Mouse (Mus musculus) adrenal gland, postnatal 4 days (tissue): ENCODE measurements around the gene Erc2. TPM values are rescaled to one million over a fixed set of nuclear protein-coding genes. Genes with fewer than 3 reads are reported as not detected.
"Not testable (repeated sequence)": the region's sequence is repeated elsewhere in the genome, so short reads cannot be mapped to it uniquely, and the experiment has no call there.

ENCODE experiments used
- DNase-seq, 2 experiments: peaks; one replicate each; pipeline ENCODE4 v3.0.0; 2021 to 2022; ENCODE audit warnings: low spot score in 2 of 2, mixed read lengths in 2 of 2
- total RNA-seq, 2 experiments: library from RNA; stranded (reverse); gene quantifications; 2 replicates each; pipeline ENCODE4 v1.2.3; 2021

The Erc2 gene
- total RNA-seq, 2 experiments from 2014 or later, result 16.9 to 17.7 TPM

DNA sequence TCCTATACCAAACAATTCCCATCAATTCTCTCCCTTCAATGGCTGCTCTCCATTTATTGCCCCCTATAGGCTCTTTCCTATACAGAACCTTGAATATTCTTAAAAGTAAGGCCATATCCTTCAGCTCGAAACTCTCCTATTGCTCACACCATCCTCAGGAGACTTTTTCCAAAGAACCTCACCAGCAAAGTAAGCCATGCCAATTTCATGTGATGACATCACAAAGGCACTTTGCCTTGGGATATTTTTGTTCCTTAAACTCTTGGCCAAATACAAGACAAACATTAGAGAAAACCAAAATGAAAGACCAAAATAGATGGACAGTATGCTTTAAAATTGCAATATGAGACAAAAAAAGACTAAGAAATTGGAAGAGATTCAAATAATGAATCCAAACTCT lies 204.6 kb downstream of the Erc2 start:
- DNase-seq, result no peak

DNA sequence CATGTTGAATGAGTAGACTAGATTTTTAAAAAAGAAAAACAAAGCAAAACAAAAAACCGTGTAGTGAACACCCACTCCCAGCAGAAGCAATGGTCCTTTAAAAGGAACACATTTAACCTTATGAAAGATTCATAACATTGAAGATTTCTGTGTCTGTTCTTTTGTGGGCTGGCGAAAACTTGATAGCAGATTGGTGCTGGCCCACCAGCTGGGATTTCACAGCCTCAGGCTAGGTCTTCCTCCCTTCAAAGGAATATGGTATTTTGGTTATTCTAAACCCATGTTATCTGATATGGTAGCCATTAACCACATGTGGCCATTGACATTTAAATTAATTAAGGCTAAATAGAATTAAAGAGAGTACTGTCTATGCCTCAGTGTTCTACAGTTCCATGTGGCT lies 205.9 kb downstream of the Erc2 start:
- DNase-seq, result no peak

DNA sequence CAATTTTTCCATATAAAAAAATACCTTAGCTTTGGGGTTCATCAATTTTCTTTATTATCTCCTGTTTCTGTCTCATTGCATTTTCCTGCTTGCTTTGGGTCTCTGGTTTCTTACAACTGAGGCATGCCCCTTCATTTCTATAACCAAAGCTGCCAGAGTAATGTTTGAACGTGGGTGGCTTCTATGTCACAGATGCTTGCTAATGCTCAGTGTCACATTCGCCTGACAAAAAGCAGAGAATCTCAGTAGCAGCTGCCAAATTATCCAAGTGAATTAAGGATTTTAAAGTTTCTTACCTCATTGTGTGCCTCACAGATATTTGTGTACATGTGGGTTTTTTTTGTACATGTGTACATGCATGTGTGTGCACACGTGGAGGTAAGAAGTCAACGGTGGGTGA lies 210.0 kb downstream of the Erc2 start:
- DNase-seq, result no peak

DNA sequence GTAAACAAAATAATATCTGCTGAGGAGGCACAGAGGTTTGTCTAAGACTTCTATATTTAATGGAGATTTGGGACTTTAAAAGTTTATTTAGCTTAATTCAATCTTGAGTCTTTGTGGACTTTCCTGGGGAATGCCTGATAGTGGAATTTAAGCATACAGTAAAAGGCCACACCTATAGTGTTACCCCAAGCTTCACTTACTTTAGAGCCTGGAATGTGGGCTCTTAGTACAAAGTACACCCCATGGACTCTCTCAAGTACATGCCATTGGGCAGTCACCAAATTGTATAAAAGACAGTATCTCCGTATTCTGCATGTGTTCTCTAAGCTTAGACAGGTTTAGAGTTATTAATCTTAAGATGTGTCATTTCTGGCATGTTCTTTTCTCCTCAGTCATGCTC lies 213.1 kb downstream of the Erc2 start:
- no peak for DNase-seq

DNA sequence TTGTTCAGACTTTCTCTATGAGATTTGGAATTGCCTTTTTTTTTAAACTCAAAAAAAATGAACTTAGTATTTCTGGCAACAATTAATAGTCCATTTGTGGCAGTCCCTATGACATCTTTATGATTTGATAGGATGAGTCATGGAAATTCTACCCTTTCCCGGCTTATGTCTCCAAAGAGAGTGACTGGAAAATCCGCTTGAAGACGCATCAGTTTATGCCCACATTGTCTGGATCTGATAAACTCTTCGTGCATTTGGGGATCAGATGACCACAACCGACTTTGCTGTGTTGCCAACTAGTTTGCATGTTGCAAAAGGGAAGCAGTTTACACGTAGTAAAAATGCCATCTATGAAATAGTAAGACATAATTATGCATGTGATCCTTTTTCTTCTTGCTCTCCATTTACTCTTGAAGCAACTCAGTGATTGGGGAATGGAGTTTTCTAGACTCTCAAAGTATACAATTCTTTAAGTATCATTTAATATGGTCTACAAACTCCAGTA lies 215.4 kb downstream of the Erc2 start:
- DNase-seq, result no peak

DNA sequence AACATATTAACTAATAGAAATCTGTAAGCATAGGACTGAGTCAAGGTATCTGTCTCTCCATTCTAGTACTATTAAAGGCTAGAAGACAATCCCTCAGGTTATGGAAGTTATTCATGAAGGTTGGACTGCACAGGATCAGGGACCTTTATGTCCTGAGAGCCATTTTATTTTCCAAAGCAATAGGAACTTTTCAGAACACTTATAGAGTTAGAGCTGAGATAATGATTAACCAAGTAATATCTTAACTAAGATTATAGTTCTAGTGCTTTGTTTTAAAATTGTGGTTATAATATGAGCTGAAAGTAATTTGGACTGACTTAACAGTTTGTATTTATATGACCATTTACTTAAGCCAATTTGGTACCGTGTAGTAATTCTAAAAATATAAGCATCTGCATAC lies 217.9 kb downstream of the Erc2 start:
- no peak for DNase-seq

DNA sequence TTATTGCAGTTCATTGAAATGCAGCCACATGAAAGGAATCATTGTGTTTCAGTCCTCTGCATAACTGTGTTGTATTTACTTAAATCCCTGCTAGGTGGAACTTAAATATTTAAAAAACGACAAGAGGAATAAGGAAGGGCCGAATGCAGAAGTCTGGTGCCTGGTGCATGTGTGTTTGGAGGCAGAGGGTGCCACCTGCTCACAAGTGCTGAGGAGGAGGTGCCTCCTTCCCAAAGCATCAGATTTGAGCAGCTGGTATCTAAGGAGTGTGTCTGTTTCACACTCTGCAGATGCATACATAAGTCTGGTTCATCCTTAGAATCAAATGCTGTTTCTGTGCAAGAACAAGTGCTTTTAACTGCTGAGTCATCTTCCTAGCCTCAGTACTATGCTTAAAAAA lies 224.6 kb downstream of the Erc2 start:
- no peak for DNase-seq

DNA sequence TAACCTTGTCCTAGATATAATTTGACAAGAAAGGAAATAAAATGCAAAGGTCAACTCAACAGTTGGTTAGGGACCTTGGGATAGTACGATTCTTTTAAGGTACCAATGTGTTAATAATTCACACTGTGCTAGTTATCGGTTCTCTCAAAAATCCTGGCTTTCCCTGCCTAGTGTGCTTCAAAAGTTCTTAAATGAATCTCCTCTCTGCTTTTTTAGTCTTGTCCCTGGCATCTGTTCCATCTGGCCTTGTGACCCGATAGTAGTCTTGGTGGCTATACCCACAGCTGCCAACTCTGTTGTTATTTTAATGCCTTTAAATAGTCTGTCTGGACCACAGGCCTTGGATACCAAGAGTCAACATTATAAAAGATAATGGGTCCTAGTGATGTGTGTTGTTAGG lies 225.1 kb downstream of the Erc2 start:
- DNase-seq, result no peak

DNA sequence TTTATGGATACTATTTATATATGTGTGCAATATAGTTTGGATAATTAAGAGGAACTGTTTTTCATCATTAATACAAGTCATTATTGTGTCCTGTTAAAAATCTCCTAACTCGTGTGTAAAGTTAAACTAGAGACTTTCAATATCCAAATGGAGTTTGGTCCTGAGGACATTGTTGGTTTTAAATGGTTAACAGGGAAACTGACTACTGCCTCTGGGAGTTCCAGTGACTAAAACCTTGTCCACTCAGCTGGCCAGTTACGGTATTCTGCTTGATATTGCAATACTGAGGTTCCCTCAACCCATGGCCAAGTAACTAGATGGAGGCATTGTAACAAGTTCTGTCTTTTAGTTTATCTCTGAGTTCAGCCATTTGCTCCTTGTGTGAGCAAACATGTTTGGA lies 229.0 kb downstream of the Erc2 start:
- no peak for DNase-seq

DNA sequence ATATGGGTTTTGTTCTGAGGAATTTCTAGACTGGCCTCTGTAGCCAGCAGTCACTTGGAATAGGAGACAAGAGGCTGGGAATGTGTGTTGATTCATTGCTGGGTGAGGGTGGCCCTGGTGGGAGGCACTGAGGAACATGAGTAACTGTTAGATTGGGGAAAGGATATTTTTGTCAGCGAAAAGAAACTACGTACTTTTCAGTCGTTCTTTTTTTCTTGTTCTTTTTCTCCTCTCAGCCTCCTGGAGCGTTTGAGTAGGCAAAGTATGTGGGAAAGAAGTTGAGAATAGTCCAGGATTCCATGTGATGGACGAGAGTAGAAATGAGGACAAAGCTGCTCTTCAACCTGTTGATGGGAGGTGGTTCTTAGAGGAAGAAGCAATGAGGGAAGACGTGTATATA lies 230.4 kb downstream of the Erc2 start:
- no peak for DNase-seq

DNA sequence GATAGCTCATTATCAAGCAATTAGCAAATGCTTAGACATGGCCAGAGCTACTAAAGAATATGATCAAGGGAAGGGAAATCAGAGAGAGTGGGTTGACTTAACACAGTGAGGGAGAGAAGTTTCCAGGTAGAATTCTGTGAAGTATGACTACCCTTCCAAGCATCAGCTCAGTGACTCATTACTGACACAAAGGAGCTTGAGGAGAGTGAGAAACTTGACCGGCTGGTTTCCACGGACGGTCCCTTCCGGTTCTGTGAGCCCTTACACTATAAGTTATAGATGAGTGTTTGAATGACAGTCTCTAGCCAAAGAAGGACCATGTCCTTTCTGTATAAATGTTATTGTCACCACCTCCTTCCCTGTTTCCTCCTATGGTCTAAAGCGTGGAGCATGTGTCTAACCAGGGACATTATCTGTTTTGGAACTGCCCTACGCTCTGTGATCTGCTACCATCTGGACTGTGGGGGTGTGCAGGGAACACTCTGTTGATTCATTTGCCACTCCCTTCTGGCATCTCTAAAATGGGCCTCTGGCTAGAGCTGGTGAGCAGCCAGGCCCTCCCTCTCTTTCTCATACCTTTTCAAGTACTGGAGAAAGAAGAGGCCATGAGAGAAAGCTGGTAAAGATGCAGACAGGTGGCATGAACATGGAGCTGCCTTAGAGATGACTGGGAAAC lies 238.3 kb downstream of the Erc2 start:
- DNase-seq, result no peak

DNA sequence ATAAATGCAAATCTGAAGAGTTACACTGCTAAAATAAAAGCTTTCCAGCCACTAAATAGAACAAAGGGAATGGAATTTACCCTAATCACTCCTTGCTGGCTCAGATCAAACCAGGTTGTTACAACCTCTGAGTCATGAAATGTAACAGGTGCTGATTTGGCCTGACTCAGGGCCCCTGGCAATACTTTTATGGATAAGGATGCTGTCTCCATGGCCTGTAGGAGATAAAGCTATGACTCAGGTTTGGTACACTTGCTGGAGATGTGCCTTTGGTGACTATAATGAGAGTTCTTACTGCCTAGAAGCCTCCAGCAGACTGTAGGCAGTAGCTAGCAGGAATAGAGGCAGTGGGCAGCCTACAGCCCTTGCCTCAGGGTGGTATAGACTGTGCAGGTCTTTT lies 240.1 kb downstream of the Erc2 start:
- DNase-seq, result no peak

DNA sequence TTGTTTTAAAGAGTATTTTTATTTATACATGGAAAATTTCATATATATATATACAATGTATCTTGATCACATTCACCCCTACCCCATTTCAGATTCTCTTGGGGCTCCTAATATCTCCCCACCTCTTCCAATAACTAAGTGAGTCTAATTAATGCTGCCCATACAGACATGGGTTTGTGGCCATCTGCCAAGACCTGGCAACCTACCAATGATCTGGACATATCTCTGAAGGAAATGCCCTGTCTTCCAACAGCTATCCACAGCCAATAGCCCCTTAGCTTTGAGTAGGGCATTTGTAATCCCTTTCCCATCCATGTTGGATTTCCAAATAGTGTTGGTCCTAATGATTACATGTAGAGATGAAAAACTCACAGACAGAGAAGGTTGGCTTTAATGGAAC lies 245.2 kb downstream of the Erc2 start:
- DNase-seq, result no peak

DNA sequence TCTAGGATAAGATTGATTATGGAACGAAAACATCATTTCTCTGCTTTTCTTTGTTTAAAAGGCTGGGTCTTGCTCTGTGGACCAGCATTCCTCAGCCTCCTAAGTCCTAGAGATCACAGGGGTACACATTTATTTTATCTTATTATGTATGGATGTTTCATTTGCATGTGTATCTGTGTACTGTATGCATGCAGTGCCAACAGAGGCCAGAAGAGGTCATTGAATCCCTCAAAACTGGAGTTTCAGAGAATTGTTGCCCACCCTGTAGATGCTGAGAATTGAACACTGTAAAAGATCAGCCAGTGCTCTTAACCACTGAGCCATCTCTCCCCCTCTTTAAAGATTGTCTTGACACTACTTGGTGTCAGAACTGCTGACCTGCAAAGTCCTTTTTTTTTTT lies 251.4 kb downstream of the Erc2 start:
- no peak for DNase-seq

DNA sequence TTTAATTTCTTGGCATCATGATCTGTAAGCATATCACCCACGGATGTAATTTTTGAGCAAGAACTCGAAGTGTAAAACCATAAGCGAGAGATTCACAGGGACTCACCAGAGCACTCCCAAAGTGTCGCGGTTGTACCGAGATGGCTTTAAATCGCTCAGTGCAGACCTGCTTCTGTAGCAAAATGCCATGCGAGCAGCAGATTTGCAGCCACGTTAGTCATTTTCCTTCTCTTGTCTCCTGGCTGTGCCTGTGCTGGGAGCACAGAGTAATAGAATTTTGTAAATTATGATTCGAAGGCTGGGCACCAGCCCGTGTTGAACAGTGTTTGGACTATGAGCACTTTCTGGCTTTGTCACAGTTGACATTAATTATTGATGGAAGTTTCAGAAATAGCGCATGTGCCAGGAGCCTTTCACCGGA lies 253.8 kb downstream of the Erc2 start:
- DNase-seq, result no peak

DNA sequence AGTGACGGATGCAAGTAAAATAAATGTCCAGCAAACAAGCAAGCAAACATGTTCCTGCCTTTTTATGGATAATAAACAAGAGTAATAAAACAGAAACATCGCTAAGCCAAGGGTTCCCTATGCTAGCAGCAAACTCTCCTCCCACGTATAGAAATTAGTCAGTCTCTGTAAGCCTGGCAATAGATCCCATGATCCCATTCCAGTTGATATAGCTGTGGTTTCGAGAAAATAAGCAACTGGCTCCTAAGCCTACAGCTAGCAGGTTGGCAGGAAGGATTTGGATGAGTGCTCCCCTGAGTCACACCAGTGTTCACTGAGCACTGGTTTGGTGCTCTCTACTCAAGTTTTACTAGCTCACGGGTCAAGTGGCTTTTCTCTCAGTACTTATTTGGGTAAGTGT lies 259.7 kb downstream of the Erc2 start:
- no peak for DNase-seq

DNA sequence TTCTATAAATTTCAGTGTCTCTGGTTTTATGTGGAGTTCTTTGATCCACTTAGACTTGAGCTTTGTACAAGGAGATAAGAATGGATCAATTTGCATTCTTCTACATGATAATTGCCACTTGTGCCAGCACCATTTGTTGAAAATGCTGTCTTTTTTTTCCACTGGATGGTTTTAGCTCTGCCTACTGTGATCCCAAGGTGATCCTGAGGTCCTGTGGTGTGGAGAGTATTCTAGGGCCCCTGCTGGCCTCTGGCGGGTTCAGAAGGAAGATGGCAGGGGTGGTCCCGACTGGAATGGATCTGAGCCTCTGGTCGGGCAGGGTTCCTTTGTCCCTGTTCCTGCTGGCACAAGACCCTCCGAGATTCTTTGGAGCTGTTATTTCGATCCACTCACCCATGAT lies 264.1 kb downstream of the Erc2 start:
- DNase-seq, result not testable (repeated sequence)

DNA sequence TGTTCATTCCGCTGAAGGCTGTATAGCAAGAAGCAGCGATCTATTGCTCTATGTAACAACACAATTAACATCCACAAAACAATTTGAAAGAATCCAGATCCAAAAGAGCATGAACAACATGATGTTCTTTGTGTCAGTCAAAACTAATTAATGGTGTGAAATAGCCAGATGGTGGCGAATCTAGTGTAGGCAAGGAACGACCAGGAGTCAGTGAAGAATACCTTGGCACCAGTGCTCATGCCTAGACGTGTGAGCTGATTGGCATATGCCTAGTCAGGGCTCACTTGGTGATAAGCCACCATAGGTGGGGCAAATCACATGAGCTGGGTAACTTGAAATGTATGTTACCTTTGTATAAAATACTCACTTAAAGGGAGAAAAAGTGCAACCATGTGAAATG lies 265.3 kb downstream of the Erc2 start:
- DNase-seq, result no peak

DNA sequence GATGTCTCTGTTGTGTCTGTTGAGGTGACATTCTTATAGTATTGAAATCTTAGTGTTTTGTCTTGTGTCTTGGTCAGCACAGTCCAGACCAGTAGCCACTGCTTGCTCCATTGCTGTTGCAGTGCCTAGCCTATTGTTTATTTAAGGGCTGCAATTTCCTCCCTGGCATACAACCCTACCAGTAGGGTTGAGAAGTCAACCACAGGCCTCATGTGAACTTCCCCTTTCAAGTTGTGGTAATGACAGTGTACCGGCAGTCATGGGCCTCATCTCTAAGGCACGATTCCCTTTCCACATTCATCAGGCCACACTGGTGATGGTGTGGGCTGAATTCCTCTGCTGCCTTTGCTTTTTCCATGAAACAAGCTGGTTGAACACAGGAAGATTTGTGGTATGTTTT lies 267.4 kb downstream of the Erc2 start:
- DNase-seq, result no peak

DNA sequence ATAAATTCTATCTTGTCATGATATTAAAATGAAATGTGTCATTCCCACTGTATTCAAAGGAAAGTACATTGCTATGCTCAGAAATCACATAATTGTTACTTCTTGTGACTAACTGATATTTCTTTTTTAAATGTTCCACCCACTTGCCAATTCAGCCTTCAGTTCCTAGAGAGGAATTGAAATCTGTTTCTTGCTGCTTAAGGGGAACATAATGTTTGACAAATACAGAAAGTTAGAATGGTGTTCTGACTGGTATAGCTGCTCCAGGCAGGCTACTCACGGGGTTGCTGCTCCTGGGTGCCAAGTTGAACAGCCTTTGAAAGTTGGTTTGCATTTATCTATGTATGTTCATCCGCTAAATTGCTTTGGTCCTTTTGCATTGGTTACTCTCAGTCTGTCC lies 270.2 kb downstream of the Erc2 start:
- no peak for DNase-seq

DNA sequence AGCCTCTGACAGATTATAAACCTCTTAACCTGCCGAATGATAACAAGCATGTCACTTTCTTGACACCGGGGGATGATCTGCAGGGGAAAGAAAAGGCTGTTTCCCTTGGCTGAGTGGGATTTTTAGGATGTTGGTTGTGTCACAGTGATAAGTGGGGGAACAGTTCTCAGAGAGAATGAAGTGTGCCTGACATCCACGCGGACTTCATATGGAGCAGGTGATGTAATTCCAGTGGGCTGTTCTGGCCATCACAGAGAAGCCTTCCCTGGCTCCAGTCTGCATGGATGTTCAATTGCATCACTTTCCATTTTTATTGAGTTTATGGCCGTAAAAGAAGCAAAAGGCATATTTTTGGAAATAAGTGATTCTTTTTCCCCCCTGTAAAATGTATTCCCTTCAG lies 279.5 kb downstream of the Erc2 start:
- DNase-seq, result no peak

DNA sequence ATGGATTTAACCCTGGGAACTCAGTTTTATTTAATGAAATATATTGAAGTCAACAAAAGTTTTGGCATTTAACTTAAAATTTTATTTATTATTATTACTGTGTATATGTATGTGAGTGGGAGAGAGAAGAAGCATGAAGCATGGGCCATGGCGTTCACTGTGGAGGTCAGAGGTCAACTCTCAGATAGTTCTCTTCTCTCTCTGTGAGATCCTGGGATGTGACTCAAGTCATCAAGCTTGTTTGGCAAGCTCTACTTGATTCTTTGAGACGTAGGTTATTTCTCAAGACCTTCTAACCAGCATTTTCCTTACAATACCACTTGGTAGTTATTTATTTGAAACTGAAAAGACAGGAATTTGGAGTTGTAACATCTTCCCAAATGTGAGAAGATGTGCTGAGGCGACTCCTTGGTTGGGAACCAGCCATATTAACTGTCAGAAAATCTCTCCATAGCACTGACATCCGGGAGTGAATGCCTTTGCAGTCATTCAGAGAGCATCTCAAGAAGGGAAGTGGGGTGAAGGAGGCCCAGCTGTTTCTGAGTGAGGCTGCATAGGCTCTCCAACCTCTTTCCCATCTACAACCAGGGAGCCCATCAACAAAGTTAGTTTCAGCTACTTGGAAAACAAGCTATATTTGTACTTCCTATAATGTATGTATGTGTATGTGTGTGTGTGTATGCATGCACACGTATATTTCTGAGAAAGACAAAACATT lies 299.6 kb downstream of the Erc2 start:
- no peak for DNase-seq

DNA sequence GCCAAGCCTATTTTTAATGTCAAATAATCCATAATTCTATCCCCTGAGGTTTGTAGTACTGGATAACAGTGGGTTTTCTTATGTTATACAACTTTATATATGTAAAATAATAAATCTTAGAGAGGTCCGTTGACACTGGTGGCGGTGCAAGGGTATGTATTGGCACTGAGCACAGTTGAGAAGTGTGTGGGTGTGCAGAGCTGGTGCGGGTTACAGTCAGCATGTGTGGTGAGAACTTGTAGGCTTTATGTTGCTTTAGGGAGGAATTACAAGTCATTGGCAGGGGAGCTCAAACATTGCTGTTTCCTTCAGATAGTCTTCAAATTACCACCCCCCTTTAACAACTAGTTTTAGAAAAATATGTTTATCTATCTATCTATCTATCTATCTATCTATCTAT lies 305.1 kb downstream of the Erc2 start:
- no peak for DNase-seq
